Mouse (Mus musculus): Measurements from ENCODE around the gene Serhl. TPM values are rescaled to one million over a fixed set of nuclear protein-coding genes. Genes with fewer than 3 reads are reported as not detected.

Gene Serhl
- polyA plus RNA-seq, 1 experiment = 133 TPM

GRCm38 (mm10) chr15:83148395-83148794, 59.1 kb downstream of the Serhl start:
- Histone ChIP-seq H3K27ac (ENCODE audit: insufficient read depth, low read depth, low read length) (peak overlapping the region; percentile 77), H3K4me1 (ENCODE audit: control insufficient read depth, insufficient read depth, insufficient read length, low read length) (peaks cover 2% of the 10 kb centered on the region; the same call in 1 of the 2 replicates), H3K4me3 (ENCODE audit: low read depth, low read length) (peak overlapping the region; percentile 68), H3K27me3 (ENCODE audit: control insufficient read depth, insufficient read depth, low read length) (no peaks in the 10 kb centered on the region), H3K36me3 (ENCODE audit: control insufficient read depth, insufficient read depth, low read length) (peaks cover 12% of the 10 kb centered on the region)
- 0 out of 2 replicates have a peak, but pooled peaks have one; percentile 2 for TF ChIP-seq POLR2A (IDR thresholded peaks at IDR 0.05; ENCODE audit: low read depth, low read length)
- no peak for TF ChIP-seq CTCF (IDR thresholded peaks at IDR 0.05; ENCODE audit: extremely low read depth, insufficient read length, insufficient replicate concordance, low read depth, low read length)
- WGBS = 2% methylated on average over 21 of the region's 21 CpGs

DNA sequence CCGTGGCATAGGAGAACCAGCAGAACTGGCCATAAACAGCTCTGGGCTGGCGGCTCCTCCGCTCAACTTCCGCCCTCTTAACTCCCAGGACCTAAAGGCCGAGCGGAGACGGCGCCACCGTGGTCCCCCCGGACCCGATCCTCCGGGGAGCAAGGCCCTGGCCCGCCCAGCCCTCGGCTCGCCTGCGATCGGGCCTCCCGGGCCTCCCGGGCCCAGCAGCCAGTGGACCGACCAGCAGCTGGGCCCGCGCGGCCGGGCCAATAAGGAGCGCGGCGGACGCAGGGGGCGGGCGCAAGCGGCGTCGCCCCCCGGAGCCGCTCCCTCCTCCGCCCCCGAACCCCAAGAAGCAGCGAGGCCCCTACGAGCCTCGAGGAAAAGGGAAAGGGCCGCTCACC, 59.5 kb downstream of the Serhl start:
- Histone ChIP-seq H3K36me3 (ENCODE audit: control insufficient read depth, insufficient read depth, low read length) (peaks cover 15% of the 10 kb centered on the region), H3K27me3 (ENCODE audit: control insufficient read depth, insufficient read depth, low read length) (no peaks in the 10 kb centered on the region), H3K4me3 (ENCODE audit: low read depth, low read length) (peak overlapping the region; percentile 68), H3K4me1 (ENCODE audit: control insufficient read depth, insufficient read depth, insufficient read length, low read length) (peaks cover 2% of the 10 kb centered on the region; the same call in 1 of the 2 replicates), H3K27ac (ENCODE audit: insufficient read depth, low read depth, low read length) (peak overlapping the region; percentile 77)
- under 1% methylated on average over 38 of the region's 41 CpGs for WGBS
- TF ChIP-seq CTCF (IDR thresholded peaks at IDR 0.05; ENCODE audit: extremely low read depth, insufficient read length, insufficient replicate concordance, low read depth, low read length) (no peak), POLR2A (IDR thresholded peaks at IDR 0.05; ENCODE audit: low read depth, low read length) (0 out of 2 replicates have a peak, but pooled peaks have one; percentile 6)

DNA sequence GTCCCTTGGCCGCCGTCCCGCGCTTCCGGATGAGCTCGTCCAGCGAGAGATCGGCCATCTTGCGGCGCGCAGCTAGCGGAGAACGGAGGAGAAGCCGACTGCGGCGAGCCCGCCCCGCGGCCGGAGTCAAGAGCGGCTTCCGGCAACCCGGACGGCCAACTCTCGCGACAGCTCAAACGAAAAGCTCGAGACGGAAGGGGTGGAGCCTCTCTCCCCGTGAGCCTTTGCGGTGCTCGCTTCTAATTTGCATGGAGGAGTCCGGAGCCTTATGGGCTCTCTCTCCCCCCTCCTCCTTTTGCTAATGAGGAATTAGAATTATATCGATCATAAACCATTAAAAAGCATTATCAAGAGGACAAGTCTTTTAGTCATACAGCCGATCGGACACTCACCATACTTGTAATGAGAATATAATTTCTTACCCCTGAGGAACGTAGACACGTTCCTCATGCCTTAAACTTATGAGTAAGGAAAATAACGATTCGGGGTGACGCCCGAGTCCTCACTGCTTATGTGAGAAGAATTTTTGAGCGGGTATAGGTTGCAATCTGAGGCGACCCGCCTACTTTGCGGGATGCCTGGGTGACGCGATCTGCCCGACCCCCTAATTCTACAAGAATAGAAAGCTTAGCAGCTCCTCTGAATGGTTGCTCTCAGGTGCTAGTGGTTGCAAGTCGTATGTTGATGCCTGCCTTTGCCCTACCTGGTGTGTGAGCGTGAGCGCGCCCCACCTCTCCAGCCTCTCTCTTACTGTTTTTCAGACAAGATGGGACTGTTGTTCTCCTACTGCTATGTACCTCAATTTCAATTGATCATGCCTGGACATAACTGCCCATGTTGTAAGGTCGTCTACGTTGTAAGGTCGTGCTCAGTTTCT, 60.1 kb downstream of the Serhl start, which contains the start of gene Poldip3:
TSS of gene Poldip3 (minus strand) at position 189 of the 877 bp plus-strand sequence.
- Histone ChIP-seq H3K4me1 (ENCODE audit: control insufficient read depth, insufficient read depth, insufficient read length, low read length) (peaks cover 2% of the 10 kb centered on the region; the same call in 1 of the 2 replicates), H3K36me3 (ENCODE audit: control insufficient read depth, insufficient read depth, low read length) (peaks cover 17% of the 10 kb centered on the region), H3K27ac (ENCODE audit: insufficient read depth, low read depth, low read length) (peak within 1 kb of the TSS; percentile 85), H3K4me3 (ENCODE audit: low read depth, low read length) (peak within 1 kb of the TSS; percentile 68), H3K27me3 (ENCODE audit: control insufficient read depth, insufficient read depth, low read length) (no peaks in the 10 kb centered on the region)
- WGBS = under 1% methylated on average over 56 of the region's 56 CpGs
- TF ChIP-seq CTCF (IDR thresholded peaks at IDR 0.05; ENCODE audit: extremely low read depth, insufficient read length, insufficient replicate concordance, low read depth, low read length) (no peak), POLR2A (IDR thresholded peaks at IDR 0.05; ENCODE audit: low read depth, low read length) (peak; percentile 90)

- H3K27me3 ChIP-seq (ENCODE audit: control insufficient read depth, insufficient read depth, low read length) = no peaks in the 10 kb centered on the region
- H3K36me3 ChIP-seq (ENCODE audit: control insufficient read depth, insufficient read depth, low read length) = peaks cover 19% of the 10 kb centered on the region
- TF ChIP-seq POLR2A (IDR thresholded peaks at IDR 0.05; ENCODE audit: low read depth, low read length) = no peak
- no peak for TF ChIP-seq CTCF (IDR thresholded peaks at IDR 0.05; ENCODE audit: extremely low read depth, insufficient read length, insufficient replicate concordance, low read depth, low read length)
- peaks cover 2% of the 10 kb centered on the region; the same call in 1 of the 2 replicates for H3K4me1 ChIP-seq (ENCODE audit: control insufficient read depth, insufficient read depth, insufficient read length, low read length)
- no peak overlapping the region for H3K4me3 ChIP-seq (ENCODE audit: low read depth, low read length)
- H3K27ac ChIP-seq (ENCODE audit: insufficient read depth, low read depth, low read length) = peak overlapping the region; percentile 85
- WGBS = 14% methylated on average over 3 of the region's 3 CpGs
These were observed 60.8 kb downstream of the Serhl start for GRCm38 (mm10) chr15:83150073-83150442.

GRCm38 (mm10) chr15:83150694-83151093, 61.4 kb downstream of the Serhl start:
- WGBS = 82% methylated on average over 4 of the region's 4 CpGs
- H3K27ac ChIP-seq (ENCODE audit: insufficient read depth, low read depth, low read length) = no peak overlapping the region
- TF ChIP-seq CTCF (IDR thresholded peaks at IDR 0.05; ENCODE audit: extremely low read depth, insufficient read length, insufficient replicate concordance, low read depth, low read length) = no peak
- no peak for TF ChIP-seq POLR2A (IDR thresholded peaks at IDR 0.05; ENCODE audit: low read depth, low read length)
- H3K4me3 ChIP-seq (ENCODE audit: low read depth, low read length) = no peak overlapping the region
- H3K4me1 ChIP-seq (ENCODE audit: control insufficient read depth, insufficient read depth, insufficient read length, low read length) = peaks cover 2% of the 10 kb centered on the region
- peaks cover 22% of the 10 kb centered on the region for H3K36me3 ChIP-seq (ENCODE audit: control insufficient read depth, insufficient read depth, low read length)
- H3K27me3 ChIP-seq (ENCODE audit: control insufficient read depth, insufficient read depth, low read length) = no peaks in the 10 kb centered on the region

DNA sequence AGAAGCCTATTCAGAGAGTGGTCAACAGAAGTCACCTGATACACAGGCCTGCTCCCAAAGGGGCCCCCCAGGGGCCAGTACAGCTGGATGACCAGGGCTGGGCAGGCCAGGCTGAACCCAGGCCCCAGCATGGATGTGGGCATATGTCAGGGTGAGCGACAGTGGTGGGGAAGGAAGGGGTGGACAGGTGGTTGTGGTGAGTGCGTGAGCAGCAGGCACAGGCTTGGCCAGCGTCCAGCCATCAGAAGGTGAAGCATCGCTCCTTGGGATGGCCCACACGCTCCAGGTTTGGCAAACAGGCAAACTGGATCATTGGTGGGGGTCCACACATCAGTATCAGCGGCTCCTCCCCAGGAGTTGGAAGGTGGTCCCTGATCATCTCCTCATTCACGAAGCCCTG, 65.0 kb downstream of the Serhl start:
- Histone ChIP-seq H3K27me3 (ENCODE audit: control insufficient read depth, insufficient read depth, low read length) (no peaks in the 10 kb centered on the region), H3K4me1 (ENCODE audit: control insufficient read depth, insufficient read depth, insufficient read length, low read length) (no peaks in the 10 kb centered on the region; the same call in none of the 2 replicates), H3K4me3 (ENCODE audit: low read depth, low read length) (no peak overlapping the region), H3K27ac (ENCODE audit: insufficient read depth, low read depth, low read length) (no peak overlapping the region), H3K36me3 (ENCODE audit: control insufficient read depth, insufficient read depth, low read length) (peaks cover 41% of the 10 kb centered on the region)
- WGBS = 94% methylated on average over 7 of the region's 7 CpGs
- TF ChIP-seq POLR2A (IDR thresholded peaks at IDR 0.05; ENCODE audit: low read depth, low read length) (no peak), CTCF (IDR thresholded peaks at IDR 0.05; ENCODE audit: extremely low read depth, insufficient read length, insufficient replicate concordance, low read depth, low read length) (no peak)

Data from small intestine, adult 2 months (tissue).